Mouse (Mus musculus): ENCODE measurements around the gene Lrrn4. TPM values are rescaled to one million over a fixed set of nuclear protein-coding genes. Genes with fewer than 3 reads are reported as not detected.
A peak's percentile ranks its signal among the peaks of the same experiment; 100 is the strongest.

Lrrn4 gene
- 21.1 and 22.5 TPM in 2 replicates for polyA plus RNA-seq (2016; fragmentation: Nextera tagmentation; extraction: Ambion mirVana)

DNA sequence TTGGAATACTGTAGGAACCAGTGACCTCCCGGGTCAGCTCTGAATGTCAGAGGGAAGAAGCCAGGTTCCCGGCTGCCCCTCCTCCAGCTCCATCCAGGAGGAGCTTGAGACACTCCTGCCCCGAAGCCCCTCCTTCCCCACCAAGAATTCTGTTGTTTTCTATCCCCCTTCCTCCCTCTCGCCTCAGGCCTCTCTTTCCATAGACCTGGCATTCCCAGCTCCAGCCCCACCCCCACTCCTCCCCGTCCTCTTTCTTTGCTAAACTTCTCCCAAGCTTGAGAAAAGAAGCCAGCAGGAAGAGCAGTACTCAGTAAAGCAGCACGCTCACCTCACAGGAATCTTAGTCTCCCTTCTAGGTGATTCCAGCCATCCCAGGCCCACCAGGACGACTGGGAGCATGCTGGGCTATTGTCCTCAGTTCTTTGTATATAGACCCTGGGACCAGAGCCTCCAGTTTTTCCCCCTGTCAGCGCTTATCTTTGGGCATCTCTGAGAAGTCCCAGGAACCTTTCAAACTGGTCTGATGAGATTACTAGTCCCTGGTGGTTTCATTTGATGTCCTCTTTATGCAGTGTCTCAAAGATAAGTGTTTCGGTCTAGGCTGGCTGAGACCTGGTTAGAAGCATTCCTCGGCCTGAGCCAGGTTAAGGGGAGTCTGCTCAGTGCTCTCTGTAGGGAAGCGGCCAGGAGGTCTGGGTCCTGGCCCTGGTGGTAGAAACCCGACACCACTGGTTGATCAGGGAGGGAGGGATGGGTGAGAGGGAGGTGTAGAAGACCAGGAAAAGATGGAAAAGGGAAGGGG is at the start of gene Lrrn4:
Gene Lrrn4, minus strand, starts transcription at position 48 of the 802 bp plus-strand sequence.
- Histone ChIP-seq H3K4me3 (peak within 1 kb of the TSS; percentile 51), H3K27ac (ENCODE audit: poor library complexity, severe bottlenecking) (no peak within 1 kb of the TSS), H3K27me3 (replicated peaks) (peaks cover 36% of the 10 kb centered on the region), H3K9ac (peak within 1 kb of the TSS; percentile 60; the same call in 1 of the 2 replicates), H3K36me3 (no peaks in the 10 kb centered on the region), H3K4me1 (replicated peaks) (peaks cover 24% of the 10 kb centered on the region), H3K9me3 (replicated peaks) (no peaks in the 10 kb centered on the region), H3K4me2 (peak within 1 kb of the TSS; percentile 99)
- ATAC-seq (ENCODE audit: insufficient number of reproducible peaks, low FRiP score), result 0 out of 2 replicates have a peak, but pooled peaks have one; percentile 19
- WGBS, result 8% methylated on average over 12 of the region's 12 CpGs

GRCm38 (mm10) chr2:132928999-132929398 is 48.3 kb upstream of the Lrrn4 start:
- 84% methylated on average over 2 of the region's 2 CpGs for WGBS
- Histone ChIP-seq H3K4me1 (replicated peaks) (no peaks in the 10 kb centered on the region), H3K36me3 (no peaks in the 10 kb centered on the region), H3K4me3 (no peak overlapping the region), H3K27ac (ENCODE audit: poor library complexity, severe bottlenecking) (no peak overlapping the region), H3K9me3 (replicated peaks) (no peaks in the 10 kb centered on the region), H3K9ac (no peak overlapping the region), H3K4me2 (no peak overlapping the region), H3K27me3 (replicated peaks) (no peaks in the 10 kb centered on the region)
- no peak for ATAC-seq (ENCODE audit: insufficient number of reproducible peaks, low FRiP score)

- Histone ChIP-seq H3K4me2 (no peak overlapping the region), H3K4me1 (replicated peaks) (0 out of 2 replicates have a peak, but pooled peaks cover 4% of the 10 kb centered on the region), H3K9ac (no peak overlapping the region), H3K9me3 (replicated peaks) (no peaks in the 10 kb centered on the region), H3K27me3 (replicated peaks) (no peaks in the 10 kb centered on the region), H3K27ac (ENCODE audit: poor library complexity, severe bottlenecking) (no peak overlapping the region), H3K36me3 (no peaks in the 10 kb centered on the region), H3K4me3 (no peak overlapping the region)
- WGBS, result 46% methylated on average over 2 of the region's 2 CpGs
- ATAC-seq (ENCODE audit: insufficient number of reproducible peaks, low FRiP score), result no peak
These were observed 47.2 kb upstream of the Lrrn4 start for GRCm38 (mm10) chr2:132927871-132928270.

- Histone ChIP-seq H3K4me3 (no peak overlapping the region), H3K9ac (no peak overlapping the region), H3K27ac (ENCODE audit: poor library complexity, severe bottlenecking) (no peak overlapping the region), H3K4me1 (replicated peaks) (0 out of 2 replicates have a peak, but pooled peaks cover 4% of the 10 kb centered on the region), H3K9me3 (replicated peaks) (no peaks in the 10 kb centered on the region), H3K27me3 (replicated peaks) (no peaks in the 10 kb centered on the region), H3K4me2 (no peak overlapping the region), H3K36me3 (no peaks in the 10 kb centered on the region)
- WGBS, result 73% methylated on average over 2 of the region's 2 CpGs
- no peak for ATAC-seq (ENCODE audit: insufficient number of reproducible peaks, low FRiP score)
These were observed 46.6 kb upstream of the Lrrn4 start for GRCm38 (mm10) chr2:132927298-132927697.

DNA sequence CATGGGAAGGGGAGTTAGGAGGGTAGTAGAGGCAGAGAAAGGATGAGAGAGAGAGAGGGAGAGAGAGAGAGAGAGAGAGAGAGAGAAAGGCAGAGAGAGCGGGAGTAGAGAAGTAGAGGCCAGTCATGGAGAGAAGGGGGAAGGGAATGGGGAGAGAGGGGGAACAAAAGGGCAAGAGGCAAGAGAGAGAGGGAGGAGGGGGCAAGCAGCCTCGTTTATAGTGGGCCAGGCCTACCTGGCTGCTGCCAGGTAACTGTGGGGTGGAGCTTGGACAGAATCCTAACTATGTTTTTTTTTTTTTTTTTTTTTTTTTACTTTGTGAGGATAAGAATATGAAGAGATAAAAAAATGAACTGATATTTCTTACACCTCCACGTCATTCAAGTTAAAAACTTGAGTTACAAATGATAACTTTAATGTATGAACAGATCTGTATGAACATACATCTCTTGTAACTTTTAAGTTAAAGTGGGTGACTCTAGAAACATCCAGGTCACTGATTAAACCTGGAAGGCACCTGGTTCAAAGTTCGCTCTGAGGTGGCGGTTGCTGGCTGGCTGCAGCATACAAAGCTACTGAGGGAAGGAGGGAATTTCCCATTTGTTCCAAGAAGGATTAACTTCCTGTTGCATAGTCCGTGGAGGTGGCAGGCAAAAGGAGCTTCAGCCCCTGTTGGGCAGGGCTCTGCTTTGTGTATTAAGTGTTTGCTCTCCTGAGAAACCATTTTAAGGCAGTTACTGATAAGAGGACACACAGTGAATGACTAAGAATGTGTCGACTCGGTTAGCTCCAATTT is 42.8 kb upstream of the Lrrn4 start:
- H3K9ac ChIP-seq, result no peak overlapping the region
- H3K27me3 ChIP-seq (replicated peaks), result no peaks in the 10 kb centered on the region
- H3K9me3 ChIP-seq (replicated peaks), result no peaks in the 10 kb centered on the region
- no peaks in the 10 kb centered on the region for H3K36me3 ChIP-seq
- no peak overlapping the region for H3K27ac ChIP-seq (ENCODE audit: poor library complexity, severe bottlenecking)
- no peak overlapping the region for H3K4me2 ChIP-seq
- no peak for ATAC-seq (ENCODE audit: insufficient number of reproducible peaks, low FRiP score)
- H3K4me3 ChIP-seq, result no peak overlapping the region
- H3K4me1 ChIP-seq (replicated peaks), result 0 out of 2 replicates have a peak, but pooled peaks cover 4% of the 10 kb centered on the region
- 39% methylated on average over 8 of the region's 8 CpGs for WGBS

DNA sequence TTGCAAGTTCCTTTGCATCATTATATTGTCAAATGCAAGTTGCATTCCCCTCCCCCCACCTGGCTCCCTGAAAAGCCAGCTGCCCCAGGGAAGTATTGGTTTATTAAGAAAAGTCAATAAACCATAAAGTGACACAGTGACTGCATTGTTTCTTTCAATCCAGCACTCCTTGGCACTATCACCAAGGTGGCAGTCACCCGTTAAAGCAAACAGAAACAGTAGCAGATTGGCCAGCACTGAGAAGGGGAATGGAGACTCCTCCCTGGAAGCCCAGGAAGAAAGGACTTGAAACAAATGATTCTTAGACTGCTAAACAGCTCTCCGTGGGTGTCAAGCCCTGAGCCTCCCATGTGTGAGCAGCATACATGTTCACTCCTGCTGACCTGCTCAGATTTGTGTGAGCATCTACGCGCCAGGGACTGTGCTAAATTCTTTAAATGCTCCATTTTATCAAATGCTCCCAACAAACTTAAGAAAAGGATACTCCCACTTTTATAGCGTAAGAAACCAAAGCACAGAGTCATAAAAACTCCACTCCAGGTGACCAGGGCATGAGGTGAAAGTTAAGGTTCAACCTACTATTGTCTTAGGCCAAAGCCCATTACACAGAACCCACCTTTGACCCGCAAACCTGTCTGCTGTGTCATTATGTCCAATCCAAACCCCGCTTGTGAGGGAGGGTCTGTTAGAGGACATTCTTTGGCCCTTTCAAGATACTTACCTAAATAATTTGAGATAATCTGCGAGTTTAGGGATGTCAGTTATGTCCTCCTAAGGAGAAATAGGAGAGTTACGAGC is 41.6 kb upstream of the Lrrn4 start:
- Histone ChIP-seq H3K4me2 (no peak overlapping the region), H3K9me3 (replicated peaks) (no peaks in the 10 kb centered on the region), H3K4me1 (replicated peaks) (0 out of 2 replicates have a peak, but pooled peaks cover 4% of the 10 kb centered on the region), H3K9ac (no peak overlapping the region), H3K4me3 (no peak overlapping the region), H3K27me3 (replicated peaks) (no peaks in the 10 kb centered on the region), H3K27ac (ENCODE audit: poor library complexity, severe bottlenecking) (no peak overlapping the region), H3K36me3 (no peaks in the 10 kb centered on the region)
- WGBS, result 74% methylated on average over 9 of the region's 9 CpGs
- no peak for ATAC-seq (ENCODE audit: insufficient number of reproducible peaks, low FRiP score)

GRCm38 (mm10) chr2:132914785-132915184 is 34.1 kb upstream of the Lrrn4 start:
- ATAC-seq (ENCODE audit: insufficient number of reproducible peaks, low FRiP score), result no peak
- no peak overlapping the region for H3K27ac ChIP-seq (ENCODE audit: poor library complexity, severe bottlenecking)
- 59% methylated on average over 1 of the region's 1 CpGs for WGBS

GRCm38 (mm10) chr2:132906763-132907162 is 26.1 kb upstream of the Lrrn4 start:
- no peaks in the 10 kb centered on the region; the same call in 1 of the 2 replicates for H3K27me3 ChIP-seq (replicated peaks)
- no peak for ATAC-seq (ENCODE audit: insufficient number of reproducible peaks, low FRiP score)
- no peak overlapping the region for H3K27ac ChIP-seq (ENCODE audit: poor library complexity, severe bottlenecking)
- H3K4me3 ChIP-seq, result no peak overlapping the region
- no peak overlapping the region for H3K4me2 ChIP-seq
- no peaks in the 10 kb centered on the region for H3K4me1 ChIP-seq (replicated peaks)
- H3K9ac ChIP-seq, result no peak overlapping the region
- no peaks in the 10 kb centered on the region for H3K36me3 ChIP-seq
- H3K9me3 ChIP-seq (replicated peaks), result no peaks in the 10 kb centered on the region
- 22% methylated on average over 8 of the region's 8 CpGs for WGBS

More at GRCm38 (mm10) chr2:132914785-132915184, 34.1 kb upstream of the Lrrn4 start:
- Histone ChIP-seq H3K4me3 (no peak overlapping the region), H3K27me3 (replicated peaks) (no peaks in the 10 kb centered on the region), H3K36me3 (no peaks in the 10 kb centered on the region), H3K4me1 (replicated peaks) (0 out of 2 replicates have a peak, but pooled peaks cover 3% of the 10 kb centered on the region), H3K9ac (no peak overlapping the region), H3K9me3 (replicated peaks) (no peaks in the 10 kb centered on the region), H3K4me2 (no peak overlapping the region)

DNA sequence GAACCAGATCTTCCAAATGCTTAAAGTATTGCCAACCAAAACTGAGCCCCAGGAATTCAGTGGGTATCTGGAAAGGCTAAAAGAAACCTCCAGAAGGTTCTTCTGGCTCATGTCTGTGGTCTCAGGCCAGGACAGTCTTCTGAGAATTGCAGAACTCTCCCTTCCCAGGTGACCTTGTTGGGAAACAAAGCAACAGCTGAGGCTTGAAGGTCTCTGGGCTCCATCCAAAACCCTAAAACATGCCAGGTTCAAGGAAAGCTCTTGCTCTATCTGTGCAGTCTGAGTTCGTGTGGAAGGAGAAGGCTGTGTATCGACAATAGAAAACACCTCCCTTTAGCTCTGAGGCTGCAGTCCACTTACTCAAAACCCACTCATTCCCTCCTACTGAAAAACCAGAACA is 24.3 kb upstream of the Lrrn4 start:
- no peaks in the 10 kb centered on the region for H3K9me3 ChIP-seq (replicated peaks)
- WGBS, result 62% methylated on average over 2 of the region's 2 CpGs
- no peak overlapping the region for H3K4me2 ChIP-seq
- H3K4me3 ChIP-seq, result no peak overlapping the region
- H3K9ac ChIP-seq, result no peak overlapping the region
- no peaks in the 10 kb centered on the region; the same call in 1 of the 2 replicates for H3K27me3 ChIP-seq (replicated peaks)
- no peak overlapping the region for H3K27ac ChIP-seq (ENCODE audit: poor library complexity, severe bottlenecking)
- no peaks in the 10 kb centered on the region for H3K36me3 ChIP-seq
- no peaks in the 10 kb centered on the region for H3K4me1 ChIP-seq (replicated peaks)
- ATAC-seq (ENCODE audit: insufficient number of reproducible peaks, low FRiP score), result no peak

DNA sequence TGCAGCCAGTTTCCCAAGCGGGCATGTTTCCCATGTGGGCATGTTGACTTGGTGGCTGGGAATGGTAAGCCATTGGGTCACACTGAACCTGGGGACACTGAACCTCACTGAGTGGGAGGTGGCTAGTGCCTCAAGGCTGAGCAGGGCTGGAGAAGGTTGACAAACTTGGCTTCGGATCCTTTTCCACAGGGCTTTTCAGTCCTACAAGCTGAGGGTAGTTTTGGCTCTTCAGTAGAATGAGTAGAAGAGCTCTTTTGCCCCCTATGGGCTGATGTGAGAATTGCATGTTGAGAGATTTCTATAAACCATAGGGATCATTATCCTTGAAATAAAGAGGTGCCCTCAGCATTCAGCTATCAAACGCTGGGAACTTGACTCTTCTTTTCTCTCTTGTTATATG is 22.8 kb upstream of the Lrrn4 start:
- Histone ChIP-seq H3K4me3 (no peak overlapping the region), H3K9ac (no peak overlapping the region), H3K27me3 (replicated peaks) (no peaks in the 10 kb centered on the region; the same call in 1 of the 2 replicates), H3K27ac (ENCODE audit: poor library complexity, severe bottlenecking) (no peak overlapping the region), H3K9me3 (replicated peaks) (no peaks in the 10 kb centered on the region), H3K4me2 (no peak overlapping the region), H3K4me1 (replicated peaks) (no peaks in the 10 kb centered on the region), H3K36me3 (no peaks in the 10 kb centered on the region)
- no peak for ATAC-seq (ENCODE audit: insufficient number of reproducible peaks, low FRiP score)
- 33% methylated on average over 3 of the region's 3 CpGs for WGBS

All from heart, embryonic 12.5 days (tissue).